Mouse (Mus musculus): ENCODE data around the gene B3galt5. TPM values are rescaled to one million over a fixed set of nuclear protein-coding genes. Genes with fewer than 3 reads are reported as not detected.

Gene B3galt5
- polyA plus RNA-seq, 1 experiment from 2014 or later: 0.05 TPM

GRCm38 (mm10) chr16:96213027-96213426 lies 22.6 kb upstream of the B3galt5 start:
- Histone ChIP-seq H3K27me3 (ENCODE audit: control insufficient read depth, insufficient read depth, low read depth, low read length) (no peaks in the 10 kb centered on the region), H3K4me2 (ENCODE audit: low read depth, low read length) (no peak overlapping the region), H3K9me3 (replicated peaks; ENCODE audit: control insufficient read depth, low read length) (no peaks in the 10 kb centered on the region), H3K4me3 (ENCODE audit: low read depth, low read length) (no peak overlapping the region), H3K27ac (ENCODE audit: low read length) (no peak overlapping the region), H3K9ac (ENCODE audit: low read depth, low read length) (no peak overlapping the region), H3K4me1 (ENCODE audit: control insufficient read depth, low read depth, low read length) (no peaks in the 10 kb centered on the region), H3K36me3 (ENCODE audit: control insufficient read depth, insufficient read depth) (no peaks in the 10 kb centered on the region)
- WGBS (ENCODE audit: insufficient replicate concordance): 79% methylated on average over 4 of the region's 4 CpGs
- ATAC-seq (ENCODE audit: low read depth): no peak

GRCm38 (mm10) chr16:96221491-96221890 lies 14.1 kb upstream of the B3galt5 start:
- Histone ChIP-seq H3K27me3 (ENCODE audit: control insufficient read depth, insufficient read depth, low read depth, low read length) (no peaks in the 10 kb centered on the region), H3K4me1 (ENCODE audit: control insufficient read depth, low read depth, low read length) (no peaks in the 10 kb centered on the region), H3K9me3 (replicated peaks; ENCODE audit: control insufficient read depth, low read length) (no peaks in the 10 kb centered on the region), H3K27ac (ENCODE audit: low read length) (no peak overlapping the region), H3K9ac (ENCODE audit: low read depth, low read length) (no peak overlapping the region), H3K4me2 (ENCODE audit: low read depth, low read length) (no peak overlapping the region), H3K4me3 (ENCODE audit: low read depth, low read length) (no peak overlapping the region), H3K36me3 (ENCODE audit: control insufficient read depth, insufficient read depth) (no peaks in the 10 kb centered on the region)
- no peak for ATAC-seq (ENCODE audit: low read depth)
- 58% methylated on average over 5 of the region's 5 CpGs for WGBS (ENCODE audit: insufficient replicate concordance)

- Histone ChIP-seq H3K27me3 (ENCODE audit: control insufficient read depth, insufficient read depth, low read depth, low read length) (no peaks in the 10 kb centered on the region), H3K27ac (ENCODE audit: low read length) (no peak overlapping the region), H3K9me3 (replicated peaks; ENCODE audit: control insufficient read depth, low read length) (no peaks in the 10 kb centered on the region), H3K4me1 (ENCODE audit: control insufficient read depth, low read depth, low read length) (no peaks in the 10 kb centered on the region), H3K4me3 (ENCODE audit: low read depth, low read length) (no peak overlapping the region), H3K4me2 (ENCODE audit: low read depth, low read length) (no peak overlapping the region), H3K36me3 (ENCODE audit: control insufficient read depth, insufficient read depth) (no peaks in the 10 kb centered on the region), H3K9ac (ENCODE audit: low read depth, low read length) (no peak overlapping the region)
- ATAC-seq (ENCODE audit: low read depth): no peak
- WGBS (ENCODE audit: insufficient replicate concordance): 59% methylated on average over 3 of the region's 3 CpGs
Observed at GRCm38 (mm10) chr16:96221959-96222358, 13.6 kb upstream of the B3galt5 start.

- no peak overlapping the region for H3K9ac ChIP-seq (ENCODE audit: low read depth, low read length)
- ATAC-seq (ENCODE audit: low read depth): no peak
- 52% methylated on average over 1 of the region's 1 CpGs for WGBS (ENCODE audit: insufficient replicate concordance)
- no peaks in the 10 kb centered on the region for H3K4me1 ChIP-seq (ENCODE audit: control insufficient read depth, low read depth, low read length)
- no peaks in the 10 kb centered on the region for H3K36me3 ChIP-seq (ENCODE audit: control insufficient read depth, insufficient read depth)
- H3K4me3 ChIP-seq (ENCODE audit: low read depth, low read length): no peak overlapping the region
- no peak overlapping the region for H3K27ac ChIP-seq (ENCODE audit: low read length)
- no peak overlapping the region for H3K4me2 ChIP-seq (ENCODE audit: low read depth, low read length)
- no peaks in the 10 kb centered on the region for H3K9me3 ChIP-seq (replicated peaks; ENCODE audit: control insufficient read depth, low read length)
- H3K27me3 ChIP-seq (ENCODE audit: control insufficient read depth, insufficient read depth, low read depth, low read length): no peaks in the 10 kb centered on the region
Observed at GRCm38 (mm10) chr16:96222452-96222851, 13.1 kb upstream of the B3galt5 start.

GRCm38 (mm10) chr16:96228438-96228837 lies 7.2 kb upstream of the B3galt5 start:
- Histone ChIP-seq H3K4me2 (ENCODE audit: low read depth, low read length) (no peak overlapping the region), H3K4me1 (ENCODE audit: control insufficient read depth, low read depth, low read length) (no peaks in the 10 kb centered on the region), H3K4me3 (ENCODE audit: low read depth, low read length) (no peak overlapping the region), H3K36me3 (ENCODE audit: control insufficient read depth, insufficient read depth) (no peaks in the 10 kb centered on the region), H3K9ac (ENCODE audit: low read depth, low read length) (no peak overlapping the region), H3K9me3 (replicated peaks; ENCODE audit: control insufficient read depth, low read length) (no peaks in the 10 kb centered on the region), H3K27me3 (ENCODE audit: control insufficient read depth, insufficient read depth, low read depth, low read length) (no peaks in the 10 kb centered on the region), H3K27ac (ENCODE audit: low read length) (no peak overlapping the region)
- no peak for ATAC-seq (ENCODE audit: low read depth)
- 56% methylated on average over 13 of the region's 13 CpGs for WGBS (ENCODE audit: insufficient replicate concordance)

- no peaks in the 10 kb centered on the region for H3K4me1 ChIP-seq (ENCODE audit: control insufficient read depth, low read depth, low read length)
- H3K4me2 ChIP-seq (ENCODE audit: low read depth, low read length): no peak overlapping the region
- ATAC-seq (ENCODE audit: low read depth): no peak
- no peaks in the 10 kb centered on the region for H3K36me3 ChIP-seq (ENCODE audit: control insufficient read depth, insufficient read depth)
- no peak overlapping the region for H3K9ac ChIP-seq (ENCODE audit: low read depth, low read length)
- H3K4me3 ChIP-seq (ENCODE audit: low read depth, low read length): no peak overlapping the region
- H3K27me3 ChIP-seq (ENCODE audit: control insufficient read depth, insufficient read depth, low read depth, low read length): no peaks in the 10 kb centered on the region
- H3K9me3 ChIP-seq (replicated peaks; ENCODE audit: control insufficient read depth, low read length): no peaks in the 10 kb centered on the region
- H3K27ac ChIP-seq (ENCODE audit: low read length): no peak overlapping the region
- 53% methylated on average over 8 of the region's 8 CpGs for WGBS (ENCODE audit: insufficient replicate concordance)
Observed at GRCm38 (mm10) chr16:96229044-96229555, 6.5 kb upstream of the B3galt5 start.

- Histone ChIP-seq H3K27me3 (ENCODE audit: control insufficient read depth, insufficient read depth, low read depth, low read length) (no peaks in the 10 kb centered on the region), H3K4me2 (ENCODE audit: low read depth, low read length) (no peak overlapping the region), H3K4me3 (ENCODE audit: low read depth, low read length) (no peak overlapping the region), H3K9ac (ENCODE audit: low read depth, low read length) (no peak overlapping the region), H3K36me3 (ENCODE audit: control insufficient read depth, insufficient read depth) (no peaks in the 10 kb centered on the region), H3K27ac (ENCODE audit: low read length) (no peak overlapping the region), H3K4me1 (ENCODE audit: control insufficient read depth, low read depth, low read length) (no peaks in the 10 kb centered on the region), H3K9me3 (replicated peaks; ENCODE audit: control insufficient read depth, low read length) (no peaks in the 10 kb centered on the region)
- WGBS (ENCODE audit: insufficient replicate concordance): 29% methylated on average over 11 of the region's 11 CpGs
- ATAC-seq (ENCODE audit: low read depth): no peak
Observed at GRCm38 (mm10) chr16:96230411-96230810, 5.2 kb upstream of the B3galt5 start.

- Histone ChIP-seq H3K9me3 (replicated peaks; ENCODE audit: control insufficient read depth, low read length) (no peaks in the 10 kb centered on the region), H3K4me1 (ENCODE audit: control insufficient read depth, low read depth, low read length) (no peaks in the 10 kb centered on the region), H3K4me3 (ENCODE audit: low read depth, low read length) (no peak overlapping the region), H3K27me3 (ENCODE audit: control insufficient read depth, insufficient read depth, low read depth, low read length) (no peaks in the 10 kb centered on the region), H3K9ac (ENCODE audit: low read depth, low read length) (no peak overlapping the region), H3K36me3 (ENCODE audit: control insufficient read depth, insufficient read depth) (no peaks in the 10 kb centered on the region), H3K27ac (ENCODE audit: low read length) (no peak overlapping the region), H3K4me2 (ENCODE audit: low read depth, low read length) (no peak overlapping the region)
- ATAC-seq (ENCODE audit: low read depth): no peak
- 77% methylated on average over 4 of the region's 4 CpGs for whole genome bisulfite sequencing (ENCODE audit: insufficient replicate concordance)
Observed at GRCm38 (mm10) chr16:96231251-96231650, 4.3 kb upstream of the B3galt5 start.

GRCm38 (mm10) chr16:96231974-96232373 lies 3.6 kb upstream of the B3galt5 start:
- Histone ChIP-seq H3K27ac (ENCODE audit: low read length) (no peak overlapping the region), H3K4me1 (ENCODE audit: control insufficient read depth, low read depth, low read length) (no peaks in the 10 kb centered on the region), H3K36me3 (ENCODE audit: control insufficient read depth, insufficient read depth) (no peaks in the 10 kb centered on the region), H3K9ac (ENCODE audit: low read depth, low read length) (no peak overlapping the region), H3K4me3 (ENCODE audit: low read depth, low read length) (no peak overlapping the region), H3K27me3 (ENCODE audit: control insufficient read depth, insufficient read depth, low read depth, low read length) (no peaks in the 10 kb centered on the region), H3K4me2 (ENCODE audit: low read depth, low read length) (no peak overlapping the region), H3K9me3 (replicated peaks; ENCODE audit: control insufficient read depth, low read length) (no peaks in the 10 kb centered on the region)
- WGBS (ENCODE audit: insufficient replicate concordance): 59% methylated on average over 8 of the region's 8 CpGs
- ATAC-seq (ENCODE audit: low read depth): no peak

Data from liver, embryonic 16.5 days (tissue).